Mouse (Mus musculus): ENCODE results near the gene Pdss1. TPM values are rescaled to one million over a fixed set of nuclear protein-coding genes. Genes with fewer than 3 reads are reported as not detected.
"Not testable (repeated sequence)": the region's sequence is repeated elsewhere in the genome, so short reads cannot be mapped to it uniquely, and the experiment has no call there.

The Pdss1 gene
- total and polyA plus RNA-seq, 3 experiments, result 35.1 to 42.1 TPM; not detected in 1

- H3K9me3 ChIP-seq (replicated peaks; ENCODE audit: insufficient read depth, low read length), result no peaks in the 10 kb centered on the region
- no peak overlapping the region for H3K4me3 ChIP-seq (ENCODE audit: control insufficient read depth in 1 of 2, insufficient read depth in 1 of 2, low read depth in 2 of 2, low read length in 2 of 2)
- no peaks in the 10 kb centered on the region for H3K4me1 ChIP-seq (ENCODE audit: control insufficient read depth in 1 of 2, insufficient read depth in 2 of 2, low read length in 2 of 2)
- no peaks in the 10 kb centered on the region for H3K27me3 ChIP-seq (ENCODE audit: control insufficient read depth in 1 of 2, insufficient read depth in 2 of 2, low read length in 2 of 2)
- DNase-seq (ENCODE audit: low read depth, low spot score), result no peak
- H3K9ac ChIP-seq (ENCODE audit: control insufficient read depth, low read depth, low read length, poor library complexity, severe bottlenecking), result no peak overlapping the region
- no peak overlapping the region for H3K27ac ChIP-seq (ENCODE audit: control insufficient read depth, low read depth, low read length)
- H3K79me2 ChIP-seq (ENCODE audit: control insufficient read depth, insufficient read depth, low read length, poor library complexity), result no peaks in the 10 kb centered on the region
- no peak for TF ChIP-seq USF2 (IDR thresholded peaks at IDR 0.05; ENCODE audit: borderline replicate concordance in 1 of 2, insufficient read depth in 1 of 2, low read depth in 1 of 2, low read length in 2 of 2)
- TF ChIP-seq UBTF (IDR thresholded peaks at IDR 0.05; ENCODE audit: borderline replicate concordance, insufficient read depth, low read depth, low read length), result no peak
- no peak for TF ChIP-seq ETS1 (IDR thresholded peaks at IDR 0.05; ENCODE audit: low read depth, low read length)
- TF ChIP-seq RCOR1 (IDR thresholded peaks at IDR 0.05; ENCODE audit: low read depth, low read length), result no peak
- no peak for TF ChIP-seq USF1 (IDR thresholded peaks at IDR 0.05; ENCODE audit: low read depth, low read length)
- no peak for TF ChIP-seq JUND (IDR thresholded peaks at IDR 0.05; ENCODE audit: low read depth, low read length)
- TF ChIP-seq ZC3H11A (IDR thresholded peaks at IDR 0.05; ENCODE audit: low read depth, low read length), result no peak
- no peak for TF ChIP-seq ZNF384 (IDR thresholded peaks at IDR 0.05; ENCODE audit: low read depth, low read length)
- no peak for TF ChIP-seq ELF1 (IDR thresholded peaks at IDR 0.05; ENCODE audit: low read depth, low read length)
- no peak for TF ChIP-seq MAZ (IDR thresholded peaks at IDR 0.05; ENCODE audit: low read depth, low read length)
- TF ChIP-seq MEF2A (IDR thresholded peaks at IDR 0.05; ENCODE audit: extremely low read depth, insufficient replicate concordance, low read depth, low read length, poor library complexity, severe bottlenecking), result no peak
- TF ChIP-seq MAFK (IDR thresholded peaks at IDR 0.05; ENCODE audit: borderline replicate concordance, low read depth, low read length), result no peak
- TF ChIP-seq MYC (IDR thresholded peaks at IDR 0.05; ENCODE audit: low read depth, low read length), result no peak
- peaks cover 0 to 13% of the 10 kb centered on the region in 2 experiments; a peak in 3 of 4 replicates for H3K36me3 ChIP-seq (ENCODE audit: control insufficient read depth in 1 of 2, insufficient read depth in 2 of 2, low read length in 2 of 2)
Measured at GRCm38 (mm10) chr2:22862194-22862593, 33.1 kb upstream of the Pdss1 start.

- H3K9me3 ChIP-seq (replicated peaks; ENCODE audit: insufficient read depth, low read length); H3K4me1 ChIP-seq (ENCODE audit: control insufficient read depth in 1 of 2, insufficient read depth in 2 of 2, low read length in 2 of 2); H3K4me3 ChIP-seq (ENCODE audit: control insufficient read depth in 1 of 2, insufficient read depth in 1 of 2, low read depth in 2 of 2, low read length in 2 of 2); H3K9ac ChIP-seq (ENCODE audit: control insufficient read depth, low read depth, low read length, poor library complexity, severe bottlenecking); H3K79me2 ChIP-seq (ENCODE audit: control insufficient read depth, insufficient read depth, low read length, poor library complexity); H3K27me3 ChIP-seq (ENCODE audit: control insufficient read depth in 1 of 2, insufficient read depth in 2 of 2, low read length in 2 of 2); H3K27ac ChIP-seq (ENCODE audit: control insufficient read depth, low read depth, low read length): not testable (repeated sequence)
- peak; percentile 86 for DNase-seq (ENCODE audit: low read depth, low spot score)
- H3K36me3 ChIP-seq (ENCODE audit: control insufficient read depth in 1 of 2, insufficient read depth in 2 of 2, low read length in 2 of 2), result peaks cover 0 to 15% of the 10 kb centered on the region in 2 experiments; a peak in 2 of 4 replicates
- TF ChIP-seq SMC3 (IDR thresholded peaks at IDR 0.05; ENCODE audit: low read depth, low read length) (peak; percentile 88), RAD21 (IDR thresholded peaks at IDR 0.05; ENCODE audit: low read depth, low read length) (peak; percentile 86), CTCF (IDR thresholded peaks at IDR 0.05 in 2 of 3, conservative IDR thresholded peaks at IDR 0.05 in 1 of 3; ENCODE audit: control insufficient read depth in 1 of 3, insufficient read depth in 1 of 3, low read depth in 2 of 3, low read length in 3 of 3, poor library complexity in 1 of 3, severe bottlenecking in 1 of 3) (peak; percentile 69 to 87 (median 85)), ZC3H11A (IDR thresholded peaks at IDR 0.05; ENCODE audit: low read depth, low read length) (peak; percentile 86)
Measured at GRCm38 (mm10) chr2:22864394-22865037, 30.8 kb upstream of the Pdss1 start.

Measured in MEL (cell line).